Mouse (Mus musculus) heart, adult 2 months (tissue): ENCODE data around the gene Tmem160.

Experiments used
- CTCF ChIP-seq: fragments of 200-600 bp; IDR thresholded peaks from 2 replicates; pipeline ENCODE4 v1.8.1; 2022; ENCODE audit warnings: antibody characterized with exemption, mild to moderate bottlenecking, moderate library complexity
- POLR2A ChIP-seq: fragments of 200-500 bp; IDR thresholded peaks from 2 replicates; pipeline ENCODE4 v1.6.1; 2011; ENCODE audit warnings: mild to moderate bottlenecking, low read depth, low read length, control low read depth; ENCODE audit not compliant: insufficient read depth

GRCm38 (mm10) chr7:16465568-16465967 is 13.0 kb downstream of the Tmem160 start:
- no peak for TF ChIP-seq CTCF
- no peak for TF ChIP-seq POLR2A
